Mouse (Mus musculus) spleen, embryonic (tissue): ENCODE data around the gene Krtap17-1.

Experiments used
- CTCF ChIA-PET: fragments of 350-600 bp; sonication (Branson Sonifier 250); formaldehyde crosslinking; loops from one replicate; lab custom pipeline; 2022; lab: Charles Lee

The Krtap17-1 gene

GRCm38 (mm10) chr11:99993620-99994383, at the start of gene Krtap17-1:
Gene Krtap17-1, minus strand, starts transcription at chr11:99993994.
- CTCF ChIA-PET: no interaction called here

GRCm38 (mm10) chr11:100041454-100041853, 47.7 kb upstream of the Krtap17-1 start, which contains the start of gene Krt34:
Gene Krt34, minus strand, starts transcription at chr11:100041554.
- CTCF ChIA-PET: no interaction called here

- CTCF ChIA-PET: interaction anchor here (0.6 kb wide), 1 partner anchor 329 kb away, joined by 7 read pairs; no protein-coding TSS in a partner anchor
Observed at GRCm38 (mm10) chr11:100029768-100030167, 36.0 kb upstream of the Krtap17-1 start, which contains the start of gene Krt33b. Gene Krt33b, minus strand, starts transcription at chr11:100029868.

GRCm38 (mm10) chr11:100021438-100021837, 27.6 kb upstream of the Krtap17-1 start:
- CTCF ChIA-PET: no interaction called here

- CTCF ChIA-PET: no interaction called here
Observed at GRCm38 (mm10) chr11:100019466-100019865, 25.7 kb upstream of the Krtap17-1 start.

GRCm38 (mm10) chr11:100016112-100016511, 22.3 kb upstream of the Krtap17-1 start, which contains the start of gene Krt33a:
Gene Krt33a, minus strand, starts transcription at chr11:100016212.
- CTCF ChIA-PET: interaction anchor here (1.0 kb wide), 1 partner anchor 10 kb away, joined by 3 read pairs; no protein-coding TSS in a partner anchor

- CTCF ChIA-PET: no interaction called here
Observed at GRCm38 (mm10) chr11:100013691-100014171, 19.9 kb upstream of the Krtap17-1 start.

- CTCF ChIA-PET: no interaction called here
Observed at GRCm38 (mm10) chr11:100010682-100011081, 16.9 kb upstream of the Krtap17-1 start.

- CTCF ChIA-PET: no interaction called here
Observed at GRCm38 (mm10) chr11:100008336-100008735, 14.5 kb upstream of the Krtap17-1 start.

- CTCF ChIA-PET: no interaction called here
Observed at GRCm38 (mm10) chr11:100006624-100007023, 12.8 kb upstream of the Krtap17-1 start.

GRCm38 (mm10) chr11:100005905-100006304, 12.1 kb upstream of the Krtap17-1 start:
- CTCF ChIA-PET: interaction anchor here (0.6 to 0.9 kb wide), 2 partner anchors 10 to 630 kb away, joined by 3 read pairs; partner anchors contain the start of gene Krt33a

- CTCF ChIA-PET: no interaction called here
Observed at GRCm38 (mm10) chr11:100004846-100005245, 11.1 kb upstream of the Krtap17-1 start.

- CTCF ChIA-PET: no interaction called here
Observed at GRCm38 (mm10) chr11:99999091-99999490, 5.3 kb upstream of the Krtap17-1 start.

GRCm38 (mm10) chr11:99994384-99994661, 529 bp upstream of the Krtap17-1 start:
- CTCF ChIA-PET: no interaction called here

- CTCF ChIA-PET: no interaction called here
Observed at GRCm38 (mm10) chr11:99990571-99990970, 3.2 kb downstream of the Krtap17-1 start.

GRCm38 (mm10) chr11:99989881-99990405, 3.9 kb downstream of the Krtap17-1 start:
- CTCF ChIA-PET: no interaction called here

- CTCF ChIA-PET: no interaction called here
Observed at GRCm38 (mm10) chr11:99988530-99988929, 5.3 kb downstream of the Krtap17-1 start.

- CTCF ChIA-PET: no interaction called here
Observed at GRCm38 (mm10) chr11:99986180-99986647, 7.6 kb downstream of the Krtap17-1 start, which contains the start of gene Krtap16-1. Gene Krtap16-1, minus strand, starts transcription at chr11:99986597.

GRCm38 (mm10) chr11:99985291-99986092, 8.3 kb downstream of the Krtap17-1 start:
- CTCF ChIA-PET: no interaction called here

GRCm38 (mm10) chr11:99983442-99983841, 10.4 kb downstream of the Krtap17-1 start:
- CTCF ChIA-PET: no interaction called here

GRCm38 (mm10) chr11:99982731-99983130, 11.1 kb downstream of the Krtap17-1 start:
- CTCF ChIA-PET: no interaction called here

GRCm38 (mm10) chr11:99978953-99979352, 14.8 kb downstream of the Krtap17-1 start, which contains the start of gene Krtap29-1:
Gene Krtap29-1, minus strand, starts transcription at chr11:99979053.
- CTCF ChIA-PET: no interaction called here
